Mouse (Mus musculus) forebrain, postnatal 0 days (tissue): ENCODE measurements at regions not wholly inside any gene's neighbourhood (a gene's known extent, or its start where the extent isn't known, plus 50 kb on each side); places are given as distances from the start of the nearest gene placed in this dataset.

Experiments
- ATAC-seq: fragments of 200-750 bp; cut with Nextera tagmentation; 2 replicates; pipeline ENCODE4 v1.8.0; 2017; ENCODE audit warnings: mild to moderate bottlenecking, moderate library complexity
- DNase-seq: peaks from one replicate; pipeline ENCODE4 v3.0.0-alpha.2; 2015
- H3K27ac ChIP-seq: fragments of 300-500 bp; sonication (generic); 2 replicates; pipeline ENCODE4 v1.5.1; 2014; ENCODE audit warnings: low read depth, mild to moderate bottlenecking, antibody characterized with exemption, low read length, moderate library complexity, mixed read lengths
- H3K27me3 ChIP-seq: fragments of 300-500 bp; sonication (generic); 2 replicates; pipeline ENCODE4 v1.6.1; 2014; ENCODE audit warnings: mild to moderate bottlenecking, low read length, mixed read lengths; ENCODE audit not compliant: insufficient read depth
- H3K36me3 ChIP-seq: fragments of 300-500 bp; sonication (generic); 2 replicates; pipeline ENCODE4 v1.6.1; 2014; ENCODE audit warnings: mild to moderate bottlenecking, moderate library complexity; ENCODE audit not compliant: insufficient read depth
- H3K4me1 ChIP-seq: fragments of 300-500 bp; sonication (generic); 2 replicates; pipeline ENCODE4 v1.6.1; 2014; ENCODE audit warnings: antibody characterized with exemption; ENCODE audit not compliant: insufficient read depth
- H3K4me2 ChIP-seq: fragments of 300-500 bp; sonication (generic); 2 replicates; pipeline ENCODE4 v1.6.1; 2014; ENCODE audit warnings: low read depth, mild to moderate bottlenecking, moderate library complexity
- H3K4me3 ChIP-seq: fragments of 300-500 bp; sonication (generic); 2 replicates; pipeline ENCODE4 v1.5.1; 2014; ENCODE audit warnings: low read depth, low read length, mixed read lengths
- H3K9ac ChIP-seq: fragments of 300-500 bp; sonication (generic); 2 replicates; pipeline ENCODE4 v1.6.1; 2014; ENCODE audit warnings: mild to moderate bottlenecking
- H3K9me3 ChIP-seq: fragments of 300-500 bp; sonication (generic); 2 replicates; pipeline ENCODE4 v1.6.1; 2016; ENCODE audit warnings: low read length
- CTCF ChIP-seq: sonication (generic); IDR thresholded peaks from 2 replicates; pipeline ENCODE4 v1.5.1; 2016; ENCODE audit warnings: antibody characterized with exemption, control low read depth, low read depth
- WGBS: fragments of 180-500 bp; shearing (Covaris S2); extraction: QIAGEN DNeasy Blood & Tissue Kit; methylation state at CpG from one replicate; pipeline ENCODE4 v1.1.7; 2014; 5-methylcytosine and 5-hydroxymethylcytosine counted together

DNA sequence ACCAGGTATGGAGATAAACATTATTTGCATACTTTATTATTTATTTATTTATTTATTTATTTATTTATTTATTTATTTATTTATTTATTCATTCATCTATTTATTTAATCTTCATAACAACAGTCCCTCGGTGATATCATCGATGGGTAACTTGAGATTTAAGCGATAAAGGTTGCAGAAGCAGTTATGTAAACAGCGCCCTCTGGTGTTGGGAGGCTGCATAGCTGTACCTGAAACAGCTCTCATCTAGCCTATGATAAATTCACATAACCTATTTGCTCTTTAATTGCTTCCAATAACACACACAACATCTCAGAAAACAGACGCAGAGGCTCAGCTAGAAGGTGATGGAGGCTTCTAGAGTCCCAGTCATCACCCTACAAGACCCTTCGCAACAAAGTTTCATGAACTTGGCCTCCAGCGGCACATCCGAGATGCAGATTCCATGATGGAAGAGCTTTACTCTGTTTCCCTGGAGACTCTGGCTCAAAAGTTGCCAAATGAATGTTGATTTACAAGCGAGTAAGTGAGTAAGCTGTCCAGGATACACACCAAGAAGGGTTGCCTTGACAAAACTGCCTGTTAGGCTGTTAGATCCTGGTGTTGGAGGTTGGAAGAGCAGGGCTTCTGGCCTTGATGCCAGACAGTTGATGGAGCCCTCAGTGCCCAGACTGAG is 85.8 kb upstream of the Habp2 start:
- no peaks in the 10 kb centered on the region for H3K36me3 ChIP-seq
- WGBS: 86% methylated on average over 9 of the region's 9 CpGs
- H3K4me3 ChIP-seq: no peak overlapping the region
- TF ChIP-seq CTCF: peak; percentile 58
- H3K4me2 ChIP-seq: no peak overlapping the region
- H3K27ac ChIP-seq: no peak overlapping the region
- no peaks in the 10 kb centered on the region for H3K9me3 ChIP-seq
- no peaks in the 10 kb centered on the region for H3K4me1 ChIP-seq
- DNase-seq: peak; percentile 5
- H3K9ac ChIP-seq: no peak overlapping the region
- ATAC-seq: no peak
- H3K27me3 ChIP-seq: peaks cover 7% of the 10 kb centered on the region

DNA sequence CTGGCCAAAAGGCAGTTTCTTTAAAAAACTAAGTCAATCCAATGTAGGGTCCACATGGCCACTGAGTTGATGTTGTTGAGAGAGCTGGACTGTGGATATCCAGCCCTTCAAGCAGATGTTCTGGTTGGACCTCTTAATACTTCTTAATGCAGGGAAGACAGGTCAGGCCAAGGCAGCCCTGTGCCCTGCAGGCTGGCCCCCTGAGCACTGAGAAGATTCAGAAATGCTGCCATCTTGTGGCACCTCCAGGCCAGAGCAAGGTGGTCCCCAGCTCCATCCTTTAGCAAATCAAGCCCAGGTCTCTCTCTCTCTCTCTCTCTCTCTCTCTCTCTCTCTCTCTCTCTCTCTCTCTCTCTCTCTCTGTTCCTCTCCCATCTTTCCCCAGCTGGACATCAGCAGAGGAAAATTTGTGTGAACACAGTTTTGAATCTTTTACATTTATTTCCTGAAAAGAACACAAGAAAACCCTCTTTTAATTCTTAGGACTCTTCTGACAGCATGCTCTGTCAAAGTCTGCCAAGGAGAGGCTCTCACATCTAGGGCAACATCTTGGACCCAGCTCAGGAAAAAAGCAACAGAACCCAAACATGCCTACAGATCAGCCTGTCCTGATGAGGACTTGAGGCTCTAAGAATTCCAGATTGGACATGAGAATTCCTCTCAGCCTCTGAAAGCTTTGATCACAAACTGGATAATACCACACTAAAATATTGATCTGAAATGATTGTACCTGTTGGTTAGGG is 85.0 kb upstream of the Habp2 start:
- no peak overlapping the region for H3K27ac ChIP-seq
- H3K9ac ChIP-seq: no peak overlapping the region
- no peaks in the 10 kb centered on the region for H3K9me3 ChIP-seq
- 0 out of 2 replicates have a peak, but pooled peaks have one; percentile 36 for ATAC-seq
- TF ChIP-seq CTCF: peak; percentile 61
- no peaks in the 10 kb centered on the region for H3K36me3 ChIP-seq
- H3K27me3 ChIP-seq: no peaks in the 10 kb centered on the region; the same call in 1 of the 2 replicates
- peak; percentile 33 for DNase-seq
- no peak overlapping the region for H3K4me3 ChIP-seq
- H3K4me1 ChIP-seq: no peaks in the 10 kb centered on the region
- no peak overlapping the region for H3K4me2 ChIP-seq

DNA sequence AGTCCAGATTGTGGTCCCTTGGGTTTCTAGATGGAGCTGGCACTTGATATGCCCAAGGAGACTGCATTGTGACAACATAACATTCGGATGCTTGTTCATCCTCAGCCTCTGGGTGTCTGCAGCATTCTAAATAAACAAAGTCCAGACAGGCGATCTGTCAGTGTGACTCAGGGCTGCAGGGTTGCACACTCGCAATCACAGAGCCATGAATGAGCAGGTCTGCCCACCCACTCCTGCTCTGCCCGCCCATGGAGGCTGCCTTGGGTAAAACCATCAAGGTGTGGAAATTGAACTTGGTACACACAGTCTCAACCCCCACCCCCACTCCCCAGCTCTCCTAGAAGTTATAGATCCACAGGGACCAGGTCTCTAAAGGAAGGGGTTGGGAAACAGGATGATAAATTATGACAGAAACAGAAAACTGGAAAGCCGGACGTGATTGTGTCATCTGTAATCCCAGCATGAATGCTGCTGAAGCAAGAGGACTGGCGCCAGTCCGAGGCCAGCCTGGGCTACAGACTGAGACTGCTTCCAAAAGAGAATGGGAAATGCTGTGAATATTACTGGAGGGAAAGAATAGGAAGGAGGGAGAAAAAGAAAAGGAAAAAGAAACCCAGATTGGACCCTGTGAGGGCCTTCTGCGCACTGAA is 84.3 kb upstream of the Habp2 start:
- Histone ChIP-seq H3K4me1 (no peaks in the 10 kb centered on the region), H3K9me3 (no peaks in the 10 kb centered on the region), H3K36me3 (no peaks in the 10 kb centered on the region), H3K4me2 (no peak overlapping the region), H3K9ac (no peak overlapping the region), H3K4me3 (no peak overlapping the region), H3K27me3 (no peaks in the 10 kb centered on the region; the same call in 1 of the 2 replicates), H3K27ac (no peak overlapping the region)
- DNase-seq (no peak), ATAC-seq (no peak)
- 78% methylated on average over 9 of the region's 9 CpGs for whole genome bisulfite sequencing
- TF ChIP-seq CTCF: no peak

DNA sequence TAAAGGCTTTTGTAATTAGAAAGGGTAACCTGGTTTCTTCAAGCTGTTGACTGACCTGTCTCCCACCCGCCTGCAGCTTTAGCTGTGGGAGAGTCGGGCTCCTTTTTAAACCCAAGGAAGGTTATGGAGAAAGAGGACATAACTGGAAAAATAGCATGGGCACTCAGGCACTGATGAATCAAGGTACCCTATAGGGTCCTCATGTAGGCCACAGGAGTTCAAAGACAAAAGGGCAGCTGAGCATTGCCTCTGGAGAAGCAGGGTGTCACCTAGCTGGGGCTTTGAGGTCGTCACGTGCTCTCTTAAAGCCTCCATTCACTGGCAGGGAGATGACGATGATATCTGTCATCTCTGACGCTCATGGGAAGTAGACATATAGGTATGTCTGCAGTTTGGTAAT is 68.4 kb upstream of the Habp2 start:
- 82% methylated on average over 6 of the region's 6 CpGs for WGBS
- H3K4me2 ChIP-seq: no peak overlapping the region
- no peak for ATAC-seq
- no peaks in the 10 kb centered on the region for H3K36me3 ChIP-seq
- no peaks in the 10 kb centered on the region for H3K27me3 ChIP-seq
- TF ChIP-seq CTCF: no peak
- no peaks in the 10 kb centered on the region for H3K9me3 ChIP-seq
- H3K27ac ChIP-seq: no peak overlapping the region
- no peak overlapping the region for H3K4me3 ChIP-seq
- no peaks in the 10 kb centered on the region for H3K4me1 ChIP-seq
- DNase-seq: no peak
- H3K9ac ChIP-seq: no peak overlapping the region

DNA sequence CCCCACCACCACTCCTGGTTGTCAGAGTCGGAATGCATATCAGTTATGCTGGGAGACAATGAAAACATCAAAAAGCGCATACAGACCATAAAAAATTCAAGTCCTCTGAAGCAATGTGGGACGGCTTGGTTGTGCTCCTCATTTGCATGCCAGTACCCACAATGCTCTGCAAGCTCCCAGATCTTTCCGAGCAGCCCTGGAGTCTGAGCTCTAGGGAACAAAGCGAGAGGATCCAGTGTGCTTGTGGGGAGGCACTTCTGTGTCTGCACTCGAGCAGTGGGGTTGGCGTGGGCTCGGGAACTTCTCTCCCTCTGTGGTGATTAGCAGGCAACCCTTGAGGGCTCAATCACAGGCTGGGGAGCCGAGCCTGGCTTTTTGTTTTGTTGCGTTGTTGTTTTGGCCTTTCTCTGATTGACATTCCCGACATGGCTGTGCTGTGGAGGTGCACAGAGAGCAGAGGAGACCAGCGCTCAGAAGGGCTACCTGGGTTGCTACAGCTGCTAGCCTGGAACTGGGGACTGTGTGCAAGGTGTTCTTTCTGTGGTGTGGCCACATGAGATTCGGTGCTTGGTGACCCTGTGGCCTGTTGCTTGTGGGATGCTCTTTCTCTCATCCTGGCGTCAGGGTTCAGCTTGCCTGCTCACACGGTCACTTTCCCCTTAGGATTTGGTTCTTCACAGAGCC is 66.1 kb upstream of the Habp2 start:
- Histone ChIP-seq H3K4me3 (no peak overlapping the region), H3K36me3 (no peaks in the 10 kb centered on the region), H3K9me3 (no peaks in the 10 kb centered on the region), H3K27ac (no peak overlapping the region), H3K4me2 (peak overlapping the region; percentile 15; the same call in 1 of the 2 replicates), H3K9ac (peak overlapping the region; percentile 37), H3K4me1 (no peaks in the 10 kb centered on the region), H3K27me3 (no peaks in the 10 kb centered on the region)
- 27% methylated on average over 15 of the region's 15 CpGs for WGBS
- peak; percentile 56 for DNase-seq
- peak; percentile 89 for ATAC-seq
- TF ChIP-seq CTCF: no peak

DNA sequence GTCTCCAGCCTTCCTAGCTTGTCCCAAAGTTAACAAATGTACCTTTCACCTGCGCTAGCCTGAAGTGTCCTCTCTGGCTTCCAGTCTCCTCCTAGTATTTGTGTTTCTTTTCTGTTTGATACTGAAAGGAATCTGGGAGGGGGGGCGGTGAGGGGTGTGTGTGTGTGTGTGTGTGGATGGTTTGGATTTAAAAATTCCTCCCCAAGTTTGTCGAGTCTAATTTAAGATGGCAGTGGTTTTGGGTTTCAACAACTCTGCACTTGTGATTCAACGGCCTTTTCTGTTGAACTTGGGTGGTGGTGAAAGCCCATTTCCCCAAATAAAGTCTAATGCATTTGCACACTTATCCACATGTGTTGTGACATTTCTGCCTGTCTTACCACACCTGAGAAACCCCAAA is 64.4 kb upstream of the Habp2 start:
- H3K9me3 ChIP-seq: no peaks in the 10 kb centered on the region
- 87% methylated on average over 4 of the region's 4 CpGs for WGBS
- H3K4me2 ChIP-seq: no peak overlapping the region
- H3K27me3 ChIP-seq: no peaks in the 10 kb centered on the region
- H3K4me3 ChIP-seq: no peak overlapping the region
- DNase-seq (no peak), ATAC-seq (no peak)
- no peaks in the 10 kb centered on the region for H3K36me3 ChIP-seq
- H3K27ac ChIP-seq: no peak overlapping the region
- no peak overlapping the region for H3K9ac ChIP-seq
- TF ChIP-seq CTCF: no peak
- H3K4me1 ChIP-seq: no peaks in the 10 kb centered on the region
